Mouse (Mus musculus): Measurements from ENCODE around the gene Ddx51. TPM values are rescaled to one million over a fixed set of nuclear protein-coding genes. Genes with fewer than 3 reads are reported as not detected.

Ddx51 gene
- total and polyA plus RNA-seq, 3 experiments: 8.8 to 9.1 (median 8.9) TPM

- Histone ChIP-seq H3K4me3 (no peak overlapping the region), H3K27ac (no peak overlapping the region), H3K36me3 (ENCODE audit: control insufficient read depth, insufficient read depth, low read length) (no peaks in the 10 kb centered on the region), H3K79me2 (replicated peaks; ENCODE audit: control insufficient read depth, insufficient read depth, low read length) (no peaks in the 10 kb centered on the region), H3K4me1 (ENCODE audit: control insufficient read depth, insufficient read depth, low read length) (no peaks in the 10 kb centered on the region), H3K27me3 (ENCODE audit: control insufficient read depth, insufficient read depth, low read length) (0 out of 2 replicates have a peak, but pooled peaks cover 3% of the 10 kb centered on the region), H3K9ac (ENCODE audit: low read depth, low read length) (no peak overlapping the region)
- TF ChIP-seq EP300 (IDR thresholded peaks at IDR 0.05; ENCODE audit: insufficient read depth, low read depth, low read length) (no peak), POLR2A (IDR thresholded peaks at IDR 0.05; ENCODE audit: insufficient read depth, low read depth, low read length) (no peak), CTCF (IDR thresholded peaks at IDR 0.05) (no peak)
- 72% methylated on average over 2 of the region's 2 CpGs for WGBS
- DNase-seq: no peak
- intact Hi-C loops (cut with DNase I): no loop called here
Measured at GRCm38 (mm10) chr5:110624319-110624718, 28.9 kb upstream of the Ddx51 start.

GRCm38 (mm10) chr5:110627351-110627750 is 25.9 kb upstream of the Ddx51 start:
- Histone ChIP-seq H3K27ac (no peak overlapping the region), H3K79me2 (replicated peaks; ENCODE audit: control insufficient read depth, insufficient read depth, low read length) (no peaks in the 10 kb centered on the region), H3K4me3 (no peak overlapping the region), H3K9ac (ENCODE audit: low read depth, low read length) (no peak overlapping the region), H3K27me3 (ENCODE audit: control insufficient read depth, insufficient read depth, low read length) (0 out of 2 replicates have a peak, but pooled peaks cover 3% of the 10 kb centered on the region), H3K4me1 (ENCODE audit: control insufficient read depth, insufficient read depth, low read length) (no peaks in the 10 kb centered on the region), H3K36me3 (ENCODE audit: control insufficient read depth, insufficient read depth, low read length) (no peaks in the 10 kb centered on the region)
- intact Hi-C loops (cut with DNase I): no loop called here
- WGBS: 60% methylated on average over 10 of the region's 10 CpGs
- DNase-seq: no peak
- no peak for TF ChIP-seq CTCF (IDR thresholded peaks at IDR 0.05)

GRCm38 (mm10) chr5:110628156-110628555 is 25.1 kb upstream of the Ddx51 start:
- no peak overlapping the region for H3K9ac ChIP-seq (ENCODE audit: low read depth, low read length)

GRCm38 (mm10) chr5:110629525-110630120 is 23.6 kb upstream of the Ddx51 start:
- Histone ChIP-seq H3K4me3 (no peak overlapping the region), H3K4me1 (ENCODE audit: control insufficient read depth, insufficient read depth, low read length) (no peaks in the 10 kb centered on the region), H3K79me2 (replicated peaks; ENCODE audit: control insufficient read depth, insufficient read depth, low read length) (no peaks in the 10 kb centered on the region), H3K36me3 (ENCODE audit: control insufficient read depth, insufficient read depth, low read length) (no peaks in the 10 kb centered on the region), H3K27me3 (ENCODE audit: control insufficient read depth, insufficient read depth, low read length) (0 out of 2 replicates have a peak, but pooled peaks cover 3% of the 10 kb centered on the region), H3K9ac (ENCODE audit: low read depth, low read length) (no peak overlapping the region), H3K27ac (no peak overlapping the region)
- intact Hi-C loops (cut with DNase I): loop anchor here (10.0 kb wide), 1 partner anchor 295 kb away; no protein-coding TSS in a partner anchor
- no peak for DNase-seq
- TF ChIP-seq EP300 (IDR thresholded peaks at IDR 0.05; ENCODE audit: insufficient read depth, low read depth, low read length) (no peak), POLR2A (IDR thresholded peaks at IDR 0.05; ENCODE audit: insufficient read depth, low read depth, low read length) (no peak), CTCF (IDR thresholded peaks at IDR 0.05) (no peak)
- 70% methylated on average over 2 of the region's 2 CpGs for WGBS

More at GRCm38 (mm10) chr5:110628156-110628555, 25.1 kb upstream of the Ddx51 start:
- Histone ChIP-seq H3K4me3 (no peak overlapping the region), H3K4me1 (ENCODE audit: control insufficient read depth, insufficient read depth, low read length) (no peaks in the 10 kb centered on the region), H3K79me2 (replicated peaks; ENCODE audit: control insufficient read depth, insufficient read depth, low read length) (no peaks in the 10 kb centered on the region), H3K36me3 (ENCODE audit: control insufficient read depth, insufficient read depth, low read length) (no peaks in the 10 kb centered on the region), H3K27me3 (ENCODE audit: control insufficient read depth, insufficient read depth, low read length) (0 out of 2 replicates have a peak, but pooled peaks cover 3% of the 10 kb centered on the region), H3K27ac (no peak overlapping the region)
- TF ChIP-seq EP300 (IDR thresholded peaks at IDR 0.05; ENCODE audit: insufficient read depth, low read depth, low read length) (no peak), CTCF (IDR thresholded peaks at IDR 0.05) (no peak), POLR2A (IDR thresholded peaks at IDR 0.05; ENCODE audit: insufficient read depth, low read depth, low read length) (no peak)
- WGBS: 8% methylated on average over 19 of the region's 19 CpGs
- intact Hi-C loops (cut with DNase I): no loop called here
- no peak for DNase-seq

GRCm38 (mm10) chr5:110635951-110636707 is 17.1 kb upstream of the Ddx51 start:
- TF ChIP-seq CTCF (IDR thresholded peaks at IDR 0.05) (peak; percentile 84), EP300 (IDR thresholded peaks at IDR 0.05; ENCODE audit: insufficient read depth, low read depth, low read length) (no peak), POLR2A (IDR thresholded peaks at IDR 0.05; ENCODE audit: insufficient read depth, low read depth, low read length) (no peak)
- H3K4me3 ChIP-seq: no peak overlapping the region
- no peaks in the 10 kb centered on the region for H3K4me1 ChIP-seq (ENCODE audit: control insufficient read depth, insufficient read depth, low read length)
- H3K36me3 ChIP-seq (ENCODE audit: control insufficient read depth, insufficient read depth, low read length): no peaks in the 10 kb centered on the region
- intact Hi-C loops (cut with DNase I): loop anchor here (1.0 to 10.0 kb wide), 5 partner anchors 142 to 289 kb away; no protein-coding TSS in a partner anchor
- no peaks in the 10 kb centered on the region for H3K79me2 ChIP-seq (replicated peaks; ENCODE audit: control insufficient read depth, insufficient read depth, low read length)
- no peak overlapping the region for H3K9ac ChIP-seq (ENCODE audit: low read depth, low read length)
- DNase-seq: no peak
- 35% methylated on average over 6 of the region's 6 CpGs for WGBS
- H3K27me3 ChIP-seq (ENCODE audit: control insufficient read depth, insufficient read depth, low read length): no peaks in the 10 kb centered on the region
- H3K27ac ChIP-seq: no peak overlapping the region

Measured in heart, adult 2 months (tissue).